Mouse (Mus musculus) liver, embryonic 14.5 days (tissue): ENCODE measurements around the gene Pcgf2. TPM values are rescaled to one million over a fixed set of nuclear protein-coding genes. Genes with fewer than 3 reads are reported as not detected.

Source experiments
- ATAC-seq: fragments of 200-750 bp; cut with Nextera tagmentation; 2 replicates; pipeline ENCODE4 v1.8.0; 2017; ENCODE audit warnings: moderate number of reproducible peaks, mild to moderate bottlenecking, moderate library complexity; ENCODE audit not compliant: insufficient read depth
- DNase-seq, 3 experiments: peaks; one replicate each; pipeline ENCODE4 v3.0.0-alpha.2; 2012 to 2013; ENCODE audit warnings: low read depth in 3 of 3, low spot score in 3 of 3
- H3K27ac ChIP-seq: fragments of 300-500 bp; sonication (generic); 2 replicates; pipeline ENCODE4 v1.5.1; 2014; ENCODE audit warnings: moderate library complexity, mild to moderate bottlenecking, control low read depth, inconsistent platforms
- H3K27me3 ChIP-seq: fragments of 300-500 bp; sonication (generic); 2 replicates; pipeline ENCODE4 v1.6.1; 2014; ENCODE audit warnings: mild to moderate bottlenecking, low read length, moderate library complexity; ENCODE audit not compliant: control insufficient read depth, insufficient read depth
- H3K36me3 ChIP-seq: fragments of 300-500 bp; sonication (generic); replicated peaks from 2 replicates; pipeline ENCODE4 v1.6.1; 2014; ENCODE audit warnings: low read depth; ENCODE audit not compliant: control insufficient read depth, insufficient read depth
- H3K4me1 ChIP-seq, 2 experiments: fragments of 200-500 bp in 1 of 2; fragments of 300-500 bp in 1 of 2; sonication (generic) in 1 of 2; replicated peaks; 2 replicates each; pipeline ENCODE4 v1.6.1; 2012 to 2014; ENCODE audit warnings: antibody characterized with exemption in 1 of 2, inconsistent platforms in 1 of 2, low read length in 1 of 2; ENCODE audit not compliant: control insufficient read depth in 2 of 2, insufficient read depth in 2 of 2
- H3K4me2 ChIP-seq: fragments of 300-500 bp; sonication (generic); 2 replicates; pipeline ENCODE4 v1.6.1; 2014; ENCODE audit warnings: low read depth, mild to moderate bottlenecking, control low read depth, moderate library complexity
- H3K4me3 ChIP-seq, 2 experiments: fragments of 200-500 bp in 1 of 2; fragments of 300-500 bp in 1 of 2; sonication (generic) in 1 of 2; 2 replicates each; pipeline ENCODE4 v1.5.1; 2012 to 2014; ENCODE audit warnings: low read depth in 2 of 2, low read length in 2 of 2, mild to moderate bottlenecking in 2 of 2, control low read depth in 1 of 2, inconsistent platforms in 1 of 2, moderate library complexity in 1 of 2; ENCODE audit not compliant: insufficient read depth in 1 of 2
- H3K9ac ChIP-seq: fragments of 300-500 bp; sonication (generic); replicated peaks from 2 replicates; pipeline ENCODE4 v1.6.1; 2014; ENCODE audit warnings: mild to moderate bottlenecking, control low read depth, moderate library complexity
- H3K9me3 ChIP-seq: fragments of 300-500 bp; sonication (generic); 2 replicates; pipeline ENCODE4 v1.6.1; 2016; ENCODE audit warnings: low read length, mixed read lengths; ENCODE audit not compliant: control insufficient read depth
- CTCF ChIP-seq: IDR thresholded peaks from 2 replicates; pipeline ENCODE4 v1.5.1; 2016; ENCODE audit warnings: antibody characterized with exemption, low read depth, control low read depth
- EP300 ChIP-seq: IDR thresholded peaks from 2 replicates; pipeline ENCODE4 v1.6.1; 2016; ENCODE audit warnings: antibody characterized with exemption, low read depth
- WGBS: fragments of 180-500 bp; shearing (Covaris S2); extraction: QIAGEN DNeasy Blood & Tissue Kit; methylation state at CpG from one replicate; pipeline ENCODE4 v1.1.7; 2014; ENCODE audit not compliant: insufficient replicate concordance; 5-methylcytosine and 5-hydroxymethylcytosine counted together
- polyA plus RNA-seq, 2 experiments: library from polyadenylated mRNA; depleted of rRNA in 1 of 2; stranded (reverse) in 1 of 2; unstranded in 1 of 2; fragments of >200 nt; fragmentation: Nextera tagmentation in 1 of 2; extraction: Ambion mirVana in 1 of 2; gene quantifications; 2 replicates each; pipeline versions ENCODE4 v1.2.1 to v1.2.3; 2012 to 2014

Pcgf2 gene
- polyA plus RNA-seq, 2 experiments: 1.5 to 4.4 TPM

- no peak overlapping the region for H3K27ac ChIP-seq
- no peaks in the 10 kb centered on the region for H3K9me3 ChIP-seq
- no peak overlapping the region for H3K9ac ChIP-seq
- H3K4me3 ChIP-seq: no peak overlapping the region
- no peak for DNase-seq
- H3K36me3 ChIP-seq: peaks cover 12% of the 10 kb centered on the region
- H3K4me2 ChIP-seq: no peak overlapping the region
- no peaks in the 10 kb centered on the region; a peak in 1 of 4 replicates for H3K4me1 ChIP-seq
- TF ChIP-seq EP300 (no peak), CTCF (no peak)
- ATAC-seq: no peak
- H3K27me3 ChIP-seq: no peaks in the 10 kb centered on the region
- 71% methylated on average over 14 of the region's 14 CpGs for WGBS
Observed at GRCm38 (mm10) chr11:97714784-97715760, 14.8 kb upstream of the Pcgf2 start.

DNA sequence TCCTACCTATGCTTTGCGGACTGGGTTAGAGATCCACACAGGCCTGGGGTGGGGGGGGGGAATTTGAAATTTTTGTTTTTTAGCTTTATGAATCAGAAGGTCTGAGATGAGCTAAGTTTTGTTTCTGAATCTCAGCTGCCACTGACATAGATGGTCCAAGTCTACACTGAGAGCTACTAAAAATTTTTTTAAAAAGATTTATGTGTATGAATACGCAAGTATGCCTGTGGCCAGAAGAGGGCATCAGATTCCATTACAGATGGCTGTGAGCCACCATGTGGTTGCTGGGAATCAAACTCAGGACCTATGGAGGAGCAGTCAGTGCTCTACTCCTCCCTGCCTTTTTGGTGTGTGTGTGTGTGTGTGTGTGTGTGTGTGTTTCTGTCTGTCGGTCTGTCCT lies 14.1 kb upstream of the Pcgf2 start:
- ATAC-seq (no peak), DNase-seq (no peak)
- Histone ChIP-seq H3K27me3 (no peaks in the 10 kb centered on the region), H3K27ac (no peak overlapping the region), H3K9ac (no peak overlapping the region), H3K9me3 (no peaks in the 10 kb centered on the region), H3K4me2 (no peak overlapping the region), H3K36me3 (peaks cover 7% of the 10 kb centered on the region), H3K4me1 (no peaks in the 10 kb centered on the region; a peak in 1 of 4 replicates), H3K4me3 (no peak overlapping the region)
- 91% methylated on average over 3 of the region's 3 CpGs for WGBS
- TF ChIP-seq CTCF: peak; percentile 47; the same call in 1 of the 2 replicates
- TF ChIP-seq EP300: no peak

DNA sequence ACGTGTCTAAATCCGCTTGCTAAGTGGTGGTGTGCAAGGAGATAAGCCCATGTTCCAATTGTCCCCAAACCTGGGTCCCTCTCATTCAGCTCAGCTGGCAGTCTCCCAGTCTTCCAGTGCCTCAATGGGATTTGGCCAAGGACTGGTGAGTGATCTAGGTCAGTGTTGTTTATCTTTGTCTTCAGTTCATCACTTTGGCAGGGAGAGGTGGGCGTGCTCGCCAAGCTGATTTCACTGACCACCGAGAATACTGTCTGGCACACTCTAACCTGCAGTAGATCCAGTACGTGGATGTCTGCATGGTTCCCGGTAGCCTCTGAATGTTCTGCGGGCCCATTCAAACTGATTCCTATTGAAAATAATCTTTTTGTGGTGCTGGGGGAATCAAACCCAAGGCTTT lies 13.6 kb upstream of the Pcgf2 start:
- Histone ChIP-seq H3K9me3 (no peaks in the 10 kb centered on the region), H3K36me3 (peaks cover 5% of the 10 kb centered on the region), H3K4me3 (no peak overlapping the region), H3K4me1 (no peaks in the 10 kb centered on the region; a peak in 1 of 4 replicates), H3K27ac (no peak overlapping the region), H3K27me3 (no peaks in the 10 kb centered on the region), H3K4me2 (no peak overlapping the region), H3K9ac (no peak overlapping the region)
- no peak for DNase-seq
- 72% methylated on average over 8 of the region's 8 CpGs for WGBS
- no peak for ATAC-seq
- no peak for TF ChIP-seq EP300
- TF ChIP-seq CTCF: no peak

- ATAC-seq: no peak
Observed at GRCm38 (mm10) chr11:97712286-97712685, 12.0 kb upstream of the Pcgf2 start.

GRCm38 (mm10) chr11:97711200-97711900 lies 11.1 kb upstream of the Pcgf2 start:
- TF ChIP-seq EP300: no peak
- TF ChIP-seq CTCF: no peak
- Histone ChIP-seq H3K4me1 (no peaks in the 10 kb centered on the region; a peak in 1 of 4 replicates), H3K27me3 (no peaks in the 10 kb centered on the region), H3K36me3 (peaks cover 12% of the 10 kb centered on the region), H3K27ac (no peak overlapping the region), H3K4me2 (no peak overlapping the region), H3K9me3 (no peaks in the 10 kb centered on the region), H3K4me3 (no peak overlapping the region), H3K9ac (no peak overlapping the region)
- ATAC-seq (no peak), DNase-seq (no peak)
- WGBS: 60% methylated on average over 13 of the region's 13 CpGs

More at GRCm38 (mm10) chr11:97712286-97712685, 12.0 kb upstream of the Pcgf2 start:
- no peak for TF ChIP-seq EP300
- no peak for TF ChIP-seq CTCF
- DNase-seq: no peak
- Histone ChIP-seq H3K4me2 (no peak overlapping the region), H3K9ac (no peak overlapping the region), H3K27ac (no peak overlapping the region), H3K36me3 (peaks cover 7% of the 10 kb centered on the region), H3K9me3 (no peaks in the 10 kb centered on the region), H3K4me1 (no peaks in the 10 kb centered on the region; a peak in 1 of 4 replicates), H3K4me3 (no peak overlapping the region), H3K27me3 (no peaks in the 10 kb centered on the region)
- WGBS: 90% methylated on average over 15 of the region's 15 CpGs
